Mouse (Mus musculus): Measurements from ENCODE around the gene Rpl39. TPM values are rescaled to one million over a fixed set of nuclear protein-coding genes. Genes with fewer than 3 reads are reported as not detected.
A peak's percentile ranks its signal among the peaks of the same experiment; 100 is the strongest.
"Not testable (repeated sequence)": the region's sequence is repeated elsewhere in the genome, so short reads cannot be mapped to it uniquely, and the experiment has no call there.

Gene Rpl39
- total RNA-seq (2014; fragmentation: Nextera tagmentation) (2,391 and 2,751 TPM in 2 replicates), total RNA-seq (2017) (3,105 and 3,852 TPM in 2 replicates)

DNA sequence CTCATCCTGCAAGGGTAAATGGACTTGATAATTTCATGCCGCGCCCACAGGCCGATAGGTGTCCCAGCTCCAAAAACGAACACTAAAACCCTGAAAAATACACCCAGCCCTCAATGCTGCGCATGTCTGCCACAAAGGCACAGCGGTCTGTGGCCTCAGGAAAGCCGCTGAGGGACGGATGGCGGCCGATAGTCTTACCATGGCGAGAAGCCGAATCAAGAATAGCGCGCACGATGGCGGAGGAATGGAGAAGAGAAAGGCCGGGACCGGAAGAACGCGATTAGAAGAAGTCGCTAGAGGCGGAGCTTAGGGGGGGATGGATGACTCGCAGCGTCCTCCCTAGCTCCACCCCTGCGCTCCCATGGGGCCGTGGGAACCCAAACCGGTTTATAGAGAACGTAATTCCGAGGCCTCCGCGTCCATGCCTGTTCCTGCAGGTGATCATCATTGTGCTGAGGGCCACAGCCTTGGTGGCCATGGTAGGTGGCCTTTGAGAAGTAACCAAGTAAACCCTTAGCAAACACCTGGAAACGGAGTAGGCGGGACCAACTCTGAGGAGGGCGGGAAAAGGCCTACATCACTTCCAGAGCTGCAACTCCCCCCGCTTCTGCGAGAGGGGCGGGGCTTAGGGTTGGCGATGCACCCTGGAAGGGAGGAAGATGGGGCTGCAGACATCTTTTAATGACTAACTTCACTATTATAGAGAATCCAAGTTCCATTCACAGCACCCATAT is at the start of gene Rpl39:
Gene Rpl39, minus strand, starts transcription at position 476 of the 734 bp plus-strand sequence.
- ATAC-seq (replicated peaks; ENCODE audit: poor library complexity, severe bottlenecking) = peak; percentile 91

DNA sequence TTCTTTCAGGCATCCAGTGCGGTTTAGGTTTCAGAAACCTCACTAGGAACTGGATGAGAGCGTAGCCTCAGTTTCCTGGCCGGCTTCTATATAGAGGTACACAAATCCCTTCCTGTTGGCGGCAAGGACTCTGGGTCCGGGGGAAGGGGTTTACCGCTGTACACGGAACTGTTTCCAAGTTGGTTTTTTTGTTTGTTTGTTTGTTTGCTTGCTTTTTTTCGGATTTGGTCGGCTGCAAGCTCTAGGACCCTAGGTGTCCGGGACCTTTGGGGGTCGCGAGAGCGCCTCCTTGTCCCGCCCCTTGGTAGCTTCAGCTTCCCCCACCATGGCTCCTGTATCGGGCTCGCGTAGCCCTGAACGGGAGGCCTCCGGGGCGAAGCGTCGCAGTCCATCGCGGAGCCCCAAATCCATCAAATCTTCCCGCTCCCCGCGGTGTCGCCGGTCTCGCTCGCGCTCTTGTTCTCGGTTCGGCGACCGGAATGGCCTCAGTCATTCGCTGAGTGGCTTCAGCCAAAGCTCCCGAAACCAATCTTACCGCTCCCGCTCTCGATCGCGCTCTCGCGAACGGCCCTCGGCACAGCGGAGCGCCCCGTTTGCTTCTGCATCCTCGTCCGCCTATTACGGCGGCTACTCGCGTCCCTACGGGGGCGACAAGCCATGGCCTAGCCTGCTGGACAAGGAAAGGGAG is 41.6 kb upstream of the Rpl39 start, which contains the start of gene Nkap:
Gene Nkap, plus strand, starts transcription at position 125 of the 688 bp plus-strand sequence.
- peak; percentile 98 for ATAC-seq (replicated peaks; ENCODE audit: poor library complexity, severe bottlenecking)

DNA sequence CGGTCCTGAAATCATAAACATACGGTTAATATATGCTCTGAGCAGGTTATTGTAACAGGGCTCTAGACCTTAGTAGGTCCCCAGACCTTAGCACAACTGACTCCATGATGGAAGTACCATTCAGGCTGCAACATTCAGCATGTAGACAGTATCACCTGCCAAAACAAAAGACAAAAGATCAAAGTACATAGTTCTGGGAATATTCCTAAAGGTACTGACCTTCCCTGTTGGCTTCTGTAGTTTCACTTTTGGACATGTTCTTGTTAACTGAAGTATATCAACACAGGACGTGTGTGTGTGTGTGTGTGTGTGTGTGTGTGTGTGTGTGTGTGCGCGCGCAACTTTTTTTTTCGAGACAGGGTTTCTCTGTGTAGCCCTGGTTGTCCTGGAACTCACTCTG is 40.3 kb upstream of the Rpl39 start:
- ATAC-seq (replicated peaks; ENCODE audit: poor library complexity, severe bottlenecking) = no peak

GRCm38 (mm10) chrX:37120212-37120611 is 35.0 kb upstream of the Rpl39 start:
- ATAC-seq (replicated peaks; ENCODE audit: poor library complexity, severe bottlenecking) = no peak

DNA sequence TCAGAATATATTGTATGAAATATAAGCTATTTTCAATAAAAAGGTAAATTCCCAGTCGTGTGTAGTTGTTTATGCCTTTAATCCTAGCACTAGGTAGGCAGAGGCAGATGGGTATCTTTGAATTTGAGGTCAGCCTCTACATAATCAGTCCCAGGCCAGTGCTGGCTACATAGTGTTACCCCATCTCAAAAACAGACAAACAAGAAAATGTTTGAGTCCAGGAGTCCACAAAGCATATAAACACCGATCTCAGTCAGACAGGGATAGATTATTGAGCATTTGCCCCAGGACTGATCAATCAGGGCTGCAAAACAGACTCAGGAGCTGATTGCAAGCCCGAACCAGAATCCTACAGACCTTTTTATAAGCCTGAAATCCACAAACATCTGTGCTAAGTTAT is 34.4 kb upstream of the Rpl39 start:
- ATAC-seq (replicated peaks; ENCODE audit: poor library complexity, severe bottlenecking) = no peak

GRCm38 (mm10) chrX:37117085-37117484 is 31.9 kb upstream of the Rpl39 start:
- no peak for ATAC-seq (replicated peaks; ENCODE audit: poor library complexity, severe bottlenecking)

GRCm38 (mm10) chrX:37110881-37111193 is 25.6 kb upstream of the Rpl39 start:
- ATAC-seq (replicated peaks; ENCODE audit: poor library complexity, severe bottlenecking) = no peak

DNA sequence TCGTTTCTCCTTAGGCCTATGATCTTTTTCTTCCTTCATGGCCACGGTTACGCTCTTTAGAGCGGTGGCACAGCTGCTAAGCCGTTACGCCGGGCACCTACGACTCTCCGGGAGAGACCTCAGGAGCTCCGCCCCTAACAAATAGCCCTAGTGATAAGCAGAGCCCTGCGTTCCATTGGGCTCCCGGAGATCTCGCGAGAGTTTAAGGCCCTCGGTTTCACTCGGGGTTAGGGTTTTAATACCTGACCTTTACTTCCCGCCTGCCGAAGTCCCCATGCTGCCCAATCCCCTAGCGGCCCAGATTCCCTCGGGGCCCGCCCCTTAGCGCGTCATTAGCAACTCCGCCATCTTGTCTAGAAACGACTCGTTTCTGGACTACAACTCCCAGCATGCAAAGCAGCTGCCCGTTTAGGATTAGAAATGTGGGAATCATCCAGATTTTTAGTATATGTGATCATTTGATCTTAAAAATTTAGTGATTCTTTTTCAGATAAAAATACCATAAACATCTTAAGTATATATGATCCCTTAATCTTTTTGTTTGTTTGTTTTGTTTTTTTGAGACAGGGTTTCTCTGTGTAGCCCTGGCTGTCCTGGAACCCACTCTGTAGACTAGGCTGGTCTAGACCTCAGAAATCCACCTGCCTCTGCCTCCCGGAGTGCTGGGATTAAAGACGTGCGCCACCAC is 25.1 kb upstream of the Rpl39 start, which contains the start of gene Upf3b:
Gene Upf3b, minus strand, starts transcription at position 130 of the 688 bp plus-strand sequence.
- ATAC-seq (replicated peaks; ENCODE audit: poor library complexity, severe bottlenecking) = peak; percentile 93

DNA sequence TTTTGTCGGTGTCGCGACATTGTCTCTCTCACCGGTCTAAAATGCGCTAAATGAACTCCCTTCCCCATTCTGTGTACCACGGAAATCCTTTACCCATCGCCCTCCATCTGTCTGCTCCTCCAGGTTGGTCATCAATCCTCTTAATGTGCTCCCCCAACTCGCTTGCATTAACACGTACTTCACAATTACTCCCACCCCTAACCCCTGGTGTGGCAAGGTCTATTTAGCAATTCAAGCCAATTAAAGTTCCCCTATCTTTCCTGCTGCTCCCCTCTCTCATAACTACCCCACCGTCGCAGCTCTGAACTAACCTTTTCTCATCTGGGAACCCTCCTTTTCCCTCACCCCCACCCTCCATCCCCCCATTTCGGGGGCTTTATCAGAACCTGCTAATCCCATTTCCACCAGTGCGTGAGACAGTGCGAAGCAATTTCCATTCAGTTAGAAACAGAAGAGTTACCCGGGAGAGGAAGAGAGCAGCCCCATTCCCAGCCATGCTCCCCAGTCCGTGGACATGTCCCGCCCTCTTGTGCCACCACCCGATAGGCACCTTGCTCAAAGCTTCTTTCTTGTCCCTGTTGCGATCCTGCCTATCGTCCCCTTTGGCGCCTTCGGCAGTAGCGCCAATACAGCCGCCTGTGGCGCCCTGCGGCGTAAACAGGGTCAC is 24.5 kb upstream of the Rpl39 start:
- ATAC-seq (replicated peaks; ENCODE audit: poor library complexity, severe bottlenecking) = peak; percentile 67

DNA sequence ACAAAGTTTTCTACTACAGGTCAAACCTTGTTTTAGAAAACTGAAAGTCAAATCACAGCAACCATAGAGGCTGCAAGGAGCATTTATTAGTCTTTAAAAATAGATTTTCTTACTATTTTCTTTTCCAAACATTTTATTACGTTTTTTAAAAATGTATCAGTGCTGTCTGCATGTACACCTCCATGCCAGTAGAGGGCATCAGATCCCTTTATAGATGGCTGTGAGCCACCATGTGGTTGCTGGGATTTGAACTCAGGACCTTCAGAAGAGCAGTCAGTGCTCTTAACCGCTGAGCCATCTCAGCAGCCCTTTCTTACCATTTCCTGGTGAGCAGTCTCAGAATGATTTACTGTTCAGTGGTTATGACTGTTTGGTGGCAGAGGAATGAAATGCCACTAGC is 18.6 kb upstream of the Rpl39 start:
- no peak for ATAC-seq (replicated peaks; ENCODE audit: poor library complexity, severe bottlenecking)

GRCm38 (mm10) chrX:37098681-37099080 is 13.5 kb upstream of the Rpl39 start:
- ATAC-seq (replicated peaks; ENCODE audit: poor library complexity, severe bottlenecking) = no peak

GRCm38 (mm10) chrX:37095106-37095768 is 10.0 kb upstream of the Rpl39 start:
- peak; percentile 37; the same call in 1 of the 2 replicates for ATAC-seq (replicated peaks; ENCODE audit: poor library complexity, severe bottlenecking)

GRCm38 (mm10) chrX:37091457-37091856 is 6.3 kb upstream of the Rpl39 start:
- ATAC-seq (replicated peaks; ENCODE audit: poor library complexity, severe bottlenecking) = no peak

DNA sequence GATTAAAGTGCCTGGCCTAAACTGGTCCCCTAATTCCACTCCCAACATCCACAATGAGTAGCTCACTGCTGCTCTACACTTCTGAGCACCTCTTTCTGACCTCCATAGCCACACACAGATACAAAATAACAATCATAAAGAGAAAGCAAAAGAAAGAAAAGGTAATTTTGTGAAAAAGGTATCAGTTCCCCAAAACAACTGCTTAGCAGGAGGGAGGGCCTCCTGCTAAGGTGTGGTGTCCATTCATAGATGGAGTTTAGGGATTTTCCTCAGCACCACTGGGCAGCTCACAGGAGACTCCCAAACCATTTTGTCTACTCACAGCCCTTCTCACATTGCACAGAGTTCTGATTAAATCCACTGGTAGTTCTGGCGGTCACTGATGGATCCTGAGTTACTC is 3.6 kb upstream of the Rpl39 start:
- no peak for ATAC-seq (replicated peaks; ENCODE audit: poor library complexity, severe bottlenecking)

- ATAC-seq (replicated peaks; ENCODE audit: poor library complexity, severe bottlenecking) = peak; percentile 22
Observed at GRCm38 (mm10) chrX:37085665-37086064, 463 bp upstream of the Rpl39 start.

GRCm38 (mm10) chrX:37084318-37084926 is 780 bp downstream of the Rpl39 start:
- ATAC-seq (replicated peaks; ENCODE audit: poor library complexity, severe bottlenecking) = peak; percentile 3; the same call in 1 of the 2 replicates

DNA sequence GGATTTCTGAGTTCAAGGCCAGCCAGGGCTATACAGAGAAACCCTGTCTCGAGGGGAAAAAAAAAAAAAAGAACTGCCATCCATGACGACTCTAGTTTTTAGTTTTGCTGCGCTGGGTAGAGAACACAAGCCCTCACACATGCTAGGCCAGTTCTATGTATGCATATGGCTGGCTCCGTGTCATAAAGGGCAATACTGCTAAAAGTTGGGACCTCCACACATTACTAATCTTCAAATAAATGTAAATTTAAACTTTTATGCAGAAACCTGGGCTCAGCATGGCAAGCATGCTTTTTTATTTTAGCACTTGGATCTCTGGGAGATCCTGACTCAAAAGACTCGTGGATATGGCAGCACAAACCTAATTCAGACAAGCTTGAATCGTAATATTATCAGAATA is 4.0 kb downstream of the Rpl39 start:
- ATAC-seq (replicated peaks; ENCODE audit: poor library complexity, severe bottlenecking) = no peak

DNA sequence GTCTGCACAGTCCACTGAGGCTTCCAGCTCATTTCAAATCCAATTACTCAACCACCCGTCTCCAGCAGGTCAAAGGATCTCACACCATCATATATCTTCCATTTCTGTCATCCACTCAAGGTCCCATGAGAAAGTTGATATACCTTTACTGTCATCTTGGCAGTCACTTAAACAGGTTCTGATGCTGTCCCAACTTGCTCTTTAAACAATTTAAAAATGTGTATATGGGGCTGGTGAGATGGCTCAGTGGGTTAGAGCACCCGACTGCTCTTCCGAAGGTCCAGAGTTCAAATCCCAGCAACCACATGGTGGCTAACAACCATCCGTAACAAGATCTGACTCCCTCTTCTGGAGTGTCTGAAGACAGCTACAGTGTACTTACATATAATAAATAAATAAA is 4.9 kb downstream of the Rpl39 start:
- ATAC-seq (replicated peaks; ENCODE audit: poor library complexity, severe bottlenecking) = not testable (repeated sequence)

DNA sequence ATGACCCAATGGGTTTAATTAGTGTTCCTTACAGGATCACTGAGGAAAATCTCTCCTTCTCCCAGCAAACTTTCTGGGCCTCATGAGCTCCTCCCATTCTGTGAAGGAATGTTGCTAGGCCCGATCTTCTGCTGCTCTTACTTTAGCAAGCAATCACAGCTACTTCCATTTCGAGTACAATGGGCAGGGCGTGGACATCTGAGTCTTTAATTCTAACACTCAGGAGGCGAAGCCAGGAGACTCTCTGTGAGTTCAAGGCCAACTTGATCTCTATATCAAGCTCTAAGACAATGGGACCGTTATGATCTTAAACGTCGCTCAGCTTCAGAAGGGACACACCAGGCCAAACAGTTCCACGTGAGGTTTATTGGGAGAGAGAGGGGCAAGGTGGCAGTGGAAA is 8.6 kb downstream of the Rpl39 start:
- no peak for ATAC-seq (replicated peaks; ENCODE audit: poor library complexity, severe bottlenecking)
